Mouse (Mus musculus) liver, embryonic 16.5 days (tissue): ENCODE data around the gene Ankrd40. TPM values are rescaled to one million over a fixed set of nuclear protein-coding genes. Genes with fewer than 3 reads are reported as not detected.

ENCODE experiments used
- ATAC-seq: fragments of 200-750 bp; cut with Nextera tagmentation; 2 replicates; pipeline ENCODE4 v1.8.0; 2017; ENCODE audit warnings: low read depth, mild to moderate bottlenecking, moderate number of reproducible peaks, moderate library complexity
- H3K27ac ChIP-seq: fragments of 300-500 bp; sonication (generic); 2 replicates; pipeline ENCODE4 v1.5.1; 2014; ENCODE audit warnings: mild to moderate bottlenecking, low read length
- H3K27me3 ChIP-seq: fragments of 300-500 bp; sonication (generic); 2 replicates; pipeline ENCODE4 v1.6.1; 2014; ENCODE audit warnings: low read depth, low read length, mixed read lengths; ENCODE audit not compliant: control insufficient read depth, insufficient read depth
- H3K36me3 ChIP-seq: fragments of 300-500 bp; sonication (generic); 2 replicates; pipeline ENCODE4 v1.6.1; 2014; ENCODE audit warnings: mild to moderate bottlenecking; ENCODE audit not compliant: control insufficient read depth, insufficient read depth
- H3K4me1 ChIP-seq: fragments of 300-500 bp; sonication (generic); 2 replicates; pipeline ENCODE4 v1.6.1; 2014; ENCODE audit warnings: low read depth, low read length, mixed read lengths; ENCODE audit not compliant: control insufficient read depth
- H3K4me2 ChIP-seq: fragments of 300-500 bp; sonication (generic); 2 replicates; pipeline ENCODE4 v1.6.1; 2014; ENCODE audit warnings: low read depth, low read length, mixed read lengths
- H3K4me3 ChIP-seq: fragments of 300-500 bp; sonication (generic); 2 replicates; pipeline ENCODE4 v1.5.1; 2014; ENCODE audit warnings: low read depth, mild to moderate bottlenecking, low read length
- H3K9ac ChIP-seq: fragments of 300-500 bp; sonication (generic); 2 replicates; pipeline ENCODE4 v1.6.1; 2014; ENCODE audit warnings: low read depth, low read length
- H3K9me3 ChIP-seq: fragments of 300-500 bp; sonication (generic); replicated peaks from 2 replicates; pipeline ENCODE4 v1.6.1; 2016; ENCODE audit warnings: low read length; ENCODE audit not compliant: control insufficient read depth
- WGBS: fragments of 180-500 bp; shearing (Covaris S2); extraction: QIAGEN DNeasy Blood & Tissue Kit; methylation state at CpG from one replicate; pipeline ENCODE4 v1.1.7; 2014; ENCODE audit not compliant: insufficient replicate concordance; 5-methylcytosine and 5-hydroxymethylcytosine counted together
- polyA plus RNA-seq: library from polyadenylated mRNA; unstranded; fragments of >200 nt; fragmentation: Nextera tagmentation; extraction: Ambion mirVana; gene quantifications from 2 replicates; pipeline ENCODE4 v1.2.1, GENCODE M21; 2015

Ankrd40 gene
- polyA plus RNA-seq, 1 experiment from 2014 or later, result 3.5 TPM

GRCm38 (mm10) chr11:94294996-94295845 lies 32.6 kb upstream of the Ankrd40 start:
- no peak overlapping the region for H3K27ac ChIP-seq
- no peak overlapping the region for H3K9ac ChIP-seq
- no peak overlapping the region for H3K4me3 ChIP-seq
- H3K27me3 ChIP-seq, result no peaks in the 10 kb centered on the region
- peaks cover 6% of the 10 kb centered on the region for H3K4me1 ChIP-seq
- peaks cover 81% of the 10 kb centered on the region for H3K36me3 ChIP-seq
- no peaks in the 10 kb centered on the region for H3K9me3 ChIP-seq
- no peak overlapping the region for H3K4me2 ChIP-seq
- ATAC-seq, result no peak
- 89% methylated on average over 9 of the region's 9 CpGs for WGBS

DNA sequence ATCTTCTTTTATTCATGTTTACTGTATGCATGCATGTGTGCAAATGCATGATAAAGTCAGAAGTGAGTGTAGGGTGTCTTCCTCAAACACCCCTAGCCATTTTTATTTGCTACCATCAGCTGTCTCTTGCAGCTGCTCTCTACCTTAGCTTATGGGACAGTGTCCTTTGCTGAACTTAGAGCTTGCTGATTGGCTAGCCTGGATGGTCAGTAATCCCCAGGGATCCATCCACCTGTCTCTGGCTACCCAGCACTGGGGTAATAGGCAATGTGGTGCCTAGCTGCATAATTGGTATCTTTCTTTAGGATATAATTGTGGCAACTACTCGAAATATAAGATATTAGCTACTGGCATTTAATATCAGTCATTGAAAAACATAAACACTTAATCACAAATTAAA lies 15.1 kb upstream of the Ankrd40 start:
- Histone ChIP-seq H3K4me1 (peaks cover 37% of the 10 kb centered on the region), H3K9ac (no peak overlapping the region), H3K27me3 (no peaks in the 10 kb centered on the region), H3K27ac (no peak overlapping the region), H3K4me3 (no peak overlapping the region), H3K36me3 (peaks cover 7% of the 10 kb centered on the region), H3K9me3 (no peaks in the 10 kb centered on the region), H3K4me2 (no peak overlapping the region)
- WGBS, result 66% methylated on average over 1 of the region's 1 CpGs
- ATAC-seq, result no peak

DNA sequence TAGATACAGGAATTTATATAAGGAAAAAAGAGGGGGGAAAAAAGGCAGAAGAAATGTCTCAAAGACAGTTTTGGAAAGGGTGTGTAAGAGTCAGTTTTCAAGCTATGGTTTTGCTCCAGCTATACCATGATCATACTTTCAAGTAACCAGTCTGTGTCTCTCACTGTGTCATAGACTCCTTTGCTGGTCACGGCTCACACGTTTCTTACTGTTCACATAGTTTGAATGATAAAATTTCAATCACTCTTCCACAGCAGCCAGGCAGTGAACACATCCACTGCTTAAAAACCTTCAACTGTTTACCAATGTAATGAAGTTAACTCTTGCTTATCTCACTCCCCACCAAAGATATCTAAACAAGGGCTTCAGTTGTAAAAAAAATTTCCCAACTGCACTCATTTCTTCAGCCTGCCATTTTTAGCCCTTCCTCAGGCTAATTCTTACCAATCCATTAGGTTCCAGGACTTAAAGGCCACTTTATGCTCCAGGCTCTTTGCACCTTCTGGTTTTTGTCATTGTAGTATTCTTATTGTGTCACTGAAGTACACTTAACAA lies 13.6 kb upstream of the Ankrd40 start:
- Histone ChIP-seq H3K9ac (no peak overlapping the region), H3K4me3 (no peak overlapping the region), H3K4me1 (peaks cover 50% of the 10 kb centered on the region), H3K4me2 (no peak overlapping the region), H3K27me3 (no peaks in the 10 kb centered on the region), H3K36me3 (peaks cover 2% of the 10 kb centered on the region; the same call in 1 of the 2 replicates), H3K27ac (peak overlapping the region; percentile 8; the same call in 1 of the 2 replicates), H3K9me3 (no peaks in the 10 kb centered on the region)
- WGBS, result 26% methylated on average over 2 of the region's 2 CpGs
- ATAC-seq, result peak; percentile 61; the same call in 1 of the 2 replicates

DNA sequence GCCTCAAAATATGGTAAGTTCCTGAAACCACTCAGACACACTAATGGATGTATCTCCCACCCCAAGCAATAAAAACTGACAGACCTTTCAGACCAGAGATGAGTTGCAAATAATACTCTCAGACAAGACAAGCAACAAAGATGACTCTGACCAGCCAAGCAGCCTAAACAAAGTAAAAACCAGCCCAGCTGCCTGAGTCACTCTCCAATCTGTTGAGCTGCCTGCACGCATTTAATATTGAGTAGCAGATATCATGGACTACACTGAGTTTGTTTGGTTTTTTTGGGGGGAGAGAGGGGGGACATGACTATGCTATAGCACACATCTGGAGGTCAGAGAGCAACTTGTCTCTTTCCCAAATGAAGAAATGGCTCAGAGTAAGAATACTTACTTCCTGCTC lies 12.5 kb upstream of the Ankrd40 start:
- no peak overlapping the region; the same call in 1 of the 2 replicates for H3K4me2 ChIP-seq
- 32% methylated on average over 1 of the region's 1 CpGs for WGBS
- peaks cover 59% of the 10 kb centered on the region for H3K4me1 ChIP-seq
- H3K36me3 ChIP-seq, result peaks cover 2% of the 10 kb centered on the region; the same call in 1 of the 2 replicates
- 0 out of 2 replicates have a peak overlapping the region, but pooled peaks have one; percentile 41 for H3K27ac ChIP-seq
- no peaks in the 10 kb centered on the region for H3K27me3 ChIP-seq
- H3K9me3 ChIP-seq, result no peaks in the 10 kb centered on the region
- H3K4me3 ChIP-seq, result no peak overlapping the region
- no peak overlapping the region for H3K9ac ChIP-seq
- no peak for ATAC-seq

GRCm38 (mm10) chr11:94316528-94316927 lies 11.3 kb upstream of the Ankrd40 start:
- WGBS, result 72% methylated on average over 2 of the region's 2 CpGs
- Histone ChIP-seq H3K4me3 (0 out of 2 replicates have a peak overlapping the region, but pooled peaks have one; percentile 1), H3K36me3 (peaks cover 2% of the 10 kb centered on the region; the same call in 1 of the 2 replicates), H3K4me2 (peak overlapping the region; percentile 25), H3K9me3 (no peaks in the 10 kb centered on the region), H3K27me3 (no peaks in the 10 kb centered on the region), H3K27ac (peak overlapping the region; percentile 30; the same call in 1 of the 2 replicates), H3K9ac (peak overlapping the region; percentile 7; the same call in 1 of the 2 replicates), H3K4me1 (peaks cover 59% of the 10 kb centered on the region)
- ATAC-seq, result no peak

GRCm38 (mm10) chr11:94317014-94317413 lies 10.8 kb upstream of the Ankrd40 start:
- H3K9me3 ChIP-seq, result no peaks in the 10 kb centered on the region
- 75% methylated on average over 1 of the region's 1 CpGs for WGBS
- no peak for ATAC-seq
- H3K4me3 ChIP-seq, result no peak overlapping the region
- H3K9ac ChIP-seq, result no peak overlapping the region
- H3K27ac ChIP-seq, result no peak overlapping the region; the same call in 1 of the 2 replicates
- no peaks in the 10 kb centered on the region for H3K27me3 ChIP-seq
- peaks cover 59% of the 10 kb centered on the region for H3K4me1 ChIP-seq
- H3K36me3 ChIP-seq, result peaks cover 2% of the 10 kb centered on the region; the same call in 1 of the 2 replicates
- H3K4me2 ChIP-seq, result peak overlapping the region; percentile 42; the same call in 1 of the 2 replicates

GRCm38 (mm10) chr11:94317515-94317914 lies 10.3 kb upstream of the Ankrd40 start:
- H3K27ac ChIP-seq, result peak overlapping the region; percentile 29; the same call in 1 of the 2 replicates
- no peak for ATAC-seq
- no peaks in the 10 kb centered on the region for H3K27me3 ChIP-seq

GRCm38 (mm10) chr11:94318056-94318455 lies 9.7 kb upstream of the Ankrd40 start:
- no peak overlapping the region for H3K27ac ChIP-seq
- H3K4me3 ChIP-seq, result no peak overlapping the region; the same call in 1 of the 2 replicates
- H3K27me3 ChIP-seq, result no peaks in the 10 kb centered on the region
- H3K9me3 ChIP-seq, result no peaks in the 10 kb centered on the region
- peaks cover 67% of the 10 kb centered on the region for H3K4me1 ChIP-seq
- H3K36me3 ChIP-seq, result peaks cover 2% of the 10 kb centered on the region; the same call in 1 of the 2 replicates
- ATAC-seq, result no peak
- no peak overlapping the region for H3K9ac ChIP-seq
- peak overlapping the region; percentile 42 for H3K4me2 ChIP-seq
- WGBS, result 56% methylated on average over 5 of the region's 5 CpGs

More at GRCm38 (mm10) chr11:94317515-94317914, 10.3 kb upstream of the Ankrd40 start:
- 47% methylated on average over 4 of the region's 4 CpGs for WGBS
- H3K4me3 ChIP-seq, result no peak overlapping the region
- no peak overlapping the region; the same call in 1 of the 2 replicates for H3K9ac ChIP-seq
- peak overlapping the region; percentile 42 for H3K4me2 ChIP-seq
- no peaks in the 10 kb centered on the region for H3K9me3 ChIP-seq
- H3K36me3 ChIP-seq, result peaks cover 2% of the 10 kb centered on the region; the same call in 1 of the 2 replicates
- peaks cover 62% of the 10 kb centered on the region for H3K4me1 ChIP-seq
